Mouse (Mus musculus): ENCODE data around the gene Atp8a1.

DNA sequence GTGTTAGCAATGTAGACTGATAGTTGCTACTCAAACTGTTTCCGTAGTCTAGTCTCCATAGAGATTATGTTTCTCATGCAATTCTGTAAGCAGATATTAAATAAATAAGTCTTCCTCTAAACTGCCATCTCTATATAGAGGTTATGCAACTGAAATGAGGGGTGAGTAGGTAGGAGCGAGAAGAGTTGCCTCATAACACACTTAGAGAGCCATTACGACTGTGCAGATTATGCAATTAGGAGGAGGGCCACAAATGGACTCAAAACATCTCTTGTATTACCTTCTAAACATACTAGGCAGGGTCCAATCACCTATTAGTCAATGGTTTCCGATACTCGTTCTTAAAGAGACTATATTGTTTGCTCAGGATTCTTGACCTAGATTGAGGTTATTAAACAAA, 23.5 kb downstream of the Atp8a1 start:
- TF ChIP-seq EP300 (IDR thresholded peaks at IDR 0.05), result peak; percentile 91
- no peak for TF ChIP-seq CTCF (IDR thresholded peaks at IDR 0.05)

All from lung, postnatal 0 days (tissue).